Mouse (Mus musculus): ENCODE results near the gene Atp5f1. TPM values are rescaled to one million over a fixed set of nuclear protein-coding genes. Genes with fewer than 3 reads are reported as not detected.
"Not testable (repeated sequence)": the region's sequence is repeated elsewhere in the genome, so short reads cannot be mapped to it uniquely, and the experiment has no call there.

The Atp5f1 gene
- polyA plus RNA-seq, 1 experiment: 81.7 TPM

DNA sequence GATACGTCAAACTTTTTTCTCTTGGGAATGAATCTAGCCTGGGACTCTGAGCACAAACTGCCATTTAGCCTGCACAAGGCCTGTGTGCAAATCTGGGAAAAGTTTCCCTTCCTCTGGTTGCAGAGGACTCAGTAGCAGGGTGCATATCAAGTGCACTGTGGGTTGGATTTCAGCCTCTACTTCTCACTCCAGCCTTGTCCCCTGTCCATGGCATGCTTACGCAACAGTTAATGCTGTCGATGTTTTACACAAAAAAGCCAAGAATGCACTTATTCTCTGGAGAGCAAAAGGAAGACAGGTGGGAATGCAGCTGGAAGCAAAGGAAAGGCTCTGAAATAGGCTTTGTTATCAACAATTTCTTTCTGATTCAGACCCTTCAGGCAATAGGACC, 41.5 kb downstream of the Atp5f1 start:
- Histone ChIP-seq H3K4me1 (ENCODE audit: control insufficient read depth, insufficient read depth, low read length) (peaks cover 6% of the 10 kb centered on the region; the same call in 1 of the 2 replicates), H3K4me3 (replicated peaks; ENCODE audit: extremely low read depth, low read depth, low read length) (no peak overlapping the region)
- no peak for DNase-seq
- TF ChIP-seq POLR2A (IDR thresholded peaks at IDR 0.05; ENCODE audit: borderline replicate concordance, extremely low read depth, low read depth, low read length) (no peak), CTCF (IDR thresholded peaks at IDR 0.05; ENCODE audit: insufficient read depth, low read length) (no peak)
- 58% methylated on average over 3 of the region's 3 CpGs for WGBS

DNA sequence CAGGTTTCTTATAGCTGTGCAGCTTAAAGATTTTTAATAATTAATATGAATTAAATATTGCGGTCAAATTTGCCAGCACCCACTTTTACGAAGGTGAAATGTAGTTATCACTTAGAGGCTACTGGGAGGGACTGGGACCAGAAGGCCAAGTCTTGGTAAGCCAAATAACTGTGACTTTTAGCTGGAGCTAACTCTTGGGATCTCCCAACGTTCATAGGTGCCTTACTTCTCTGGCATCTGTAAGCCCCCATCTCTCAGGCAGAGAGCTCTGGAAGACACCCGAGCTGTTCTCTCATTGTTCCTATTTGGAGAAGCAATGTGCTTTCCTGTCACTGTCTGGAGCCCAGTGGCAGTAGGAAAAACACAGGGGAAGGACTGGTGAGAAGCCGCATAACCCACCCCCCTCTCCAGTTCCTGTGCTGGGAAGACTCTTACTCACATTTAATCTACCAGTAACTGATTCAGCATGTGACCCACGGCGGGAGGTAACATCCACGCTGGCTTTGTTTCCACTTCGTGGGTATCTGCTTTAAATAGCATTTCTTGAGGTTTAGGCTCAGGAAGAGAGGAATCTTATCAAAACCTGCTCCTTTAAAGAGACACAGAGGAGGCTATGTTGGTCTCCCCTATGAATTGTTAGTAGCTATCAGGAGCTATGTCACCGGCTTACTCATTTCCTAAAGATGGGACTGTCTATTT, 42.1 kb downstream of the Atp5f1 start:
- WGBS: 53% methylated on average over 10 of the region's 10 CpGs
- DNase-seq: no peak

DNA sequence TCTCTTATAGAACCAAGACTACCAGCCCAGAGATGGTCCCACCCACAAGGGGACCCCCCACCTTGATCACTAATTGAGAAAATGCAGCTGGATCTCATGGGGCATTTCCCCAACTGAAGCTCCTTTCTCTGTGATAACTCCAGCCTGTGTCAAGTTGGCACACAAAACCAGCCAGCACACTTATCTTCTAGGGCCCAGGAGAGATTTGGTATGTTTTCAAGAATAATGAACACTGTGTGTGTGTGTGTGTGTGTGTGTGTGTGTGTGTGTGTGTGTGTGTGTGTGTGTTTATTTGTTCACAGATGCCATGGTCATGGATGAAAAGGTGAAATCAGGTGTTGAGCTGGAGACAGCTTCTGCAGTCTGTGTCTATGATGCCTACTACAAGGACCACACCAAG, 43.4 kb downstream of the Atp5f1 start:
- not testable (repeated sequence) for DNase-seq; H3K4me3 ChIP-seq (replicated peaks; ENCODE audit: extremely low read depth, low read depth, low read length); H3K4me1 ChIP-seq (ENCODE audit: control insufficient read depth, insufficient read depth, low read length)

More for the DNA sequence above, 42.1 kb downstream of the Atp5f1 start:
- Histone ChIP-seq H3K4me3 (replicated peaks; ENCODE audit: extremely low read depth, low read depth, low read length) (no peak overlapping the region), H3K4me1 (ENCODE audit: control insufficient read depth, insufficient read depth, low read length) (peaks cover 6% of the 10 kb centered on the region; the same call in 1 of the 2 replicates)
- TF ChIP-seq CTCF (IDR thresholded peaks at IDR 0.05; ENCODE audit: insufficient read depth, low read length) (no peak), POLR2A (IDR thresholded peaks at IDR 0.05; ENCODE audit: borderline replicate concordance, extremely low read depth, low read depth, low read length) (no peak)

DNA sequence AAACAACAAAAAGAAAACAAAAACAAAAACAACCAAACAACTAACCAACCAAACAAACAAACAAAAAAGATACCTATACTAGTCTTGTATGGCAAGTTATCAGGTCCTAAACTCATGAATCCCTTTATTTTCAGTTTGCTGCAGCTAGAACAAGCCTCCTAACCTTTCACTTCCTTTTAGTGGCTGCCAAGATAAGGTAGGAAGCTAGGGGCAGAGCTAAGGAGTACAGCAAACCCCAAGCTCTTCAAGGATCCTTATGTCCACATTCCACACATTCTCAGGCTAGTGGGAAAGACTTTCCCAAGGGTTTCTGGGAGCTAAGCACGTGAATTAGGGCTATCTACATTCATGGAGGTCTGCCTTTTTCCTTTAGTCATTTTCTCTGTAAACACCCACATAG, 44.6 kb downstream of the Atp5f1 start:
- no peak for TF ChIP-seq CTCF (IDR thresholded peaks at IDR 0.05; ENCODE audit: insufficient read depth, low read length)
- no peak for TF ChIP-seq POLR2A (IDR thresholded peaks at IDR 0.05; ENCODE audit: borderline replicate concordance, extremely low read depth, low read depth, low read length)
- Histone ChIP-seq H3K4me3 (replicated peaks; ENCODE audit: extremely low read depth, low read depth, low read length) (no peak overlapping the region), H3K4me1 (ENCODE audit: control insufficient read depth, insufficient read depth, low read length) (peaks cover 6% of the 10 kb centered on the region; the same call in 1 of the 2 replicates)
- WGBS: 21% methylated on average over 1 of the region's 1 CpGs
- DNase-seq: no peak

DNA sequence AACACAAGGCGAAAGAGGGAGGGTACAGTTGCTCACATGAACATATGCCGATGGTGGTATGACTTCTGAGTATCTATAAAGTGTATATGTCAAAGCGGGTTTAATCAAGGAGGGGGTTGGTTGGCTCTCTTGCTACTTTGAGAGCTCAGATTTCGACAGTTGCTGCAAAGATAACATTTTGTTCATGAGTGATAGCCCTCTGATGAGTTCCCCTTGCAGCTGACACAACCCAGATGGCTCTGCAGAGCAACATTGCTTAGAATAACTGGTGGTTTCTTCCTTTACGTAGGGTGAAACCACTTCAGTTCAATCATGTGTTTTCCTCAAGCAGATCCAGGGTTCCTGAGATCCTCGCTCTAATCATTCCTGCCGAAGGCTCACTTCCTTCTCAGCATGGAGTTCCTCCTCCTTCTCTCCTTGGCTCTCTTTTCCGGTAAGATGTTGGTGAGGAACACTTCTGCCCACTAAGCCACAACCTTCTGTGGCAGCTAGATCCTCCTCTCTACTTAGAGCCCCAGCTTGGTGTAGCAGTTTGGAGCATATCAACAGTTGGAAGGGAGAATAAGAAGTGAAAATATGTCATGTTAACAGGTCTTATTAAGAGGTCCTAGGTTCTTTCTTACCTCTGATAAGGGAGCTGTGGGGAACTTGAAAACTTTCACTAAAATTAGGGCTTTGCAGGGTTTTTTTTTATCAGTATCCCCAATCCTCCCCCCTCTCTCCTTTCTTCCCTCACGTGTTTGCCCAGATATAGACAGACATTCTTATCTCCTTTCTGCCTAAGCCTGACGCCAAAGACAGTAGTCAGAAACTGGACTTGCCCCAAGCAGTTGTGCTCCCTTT, 45.8 kb downstream of the Atp5f1 start:
- 29% methylated on average over 10 of the region's 10 CpGs for WGBS

DNA sequence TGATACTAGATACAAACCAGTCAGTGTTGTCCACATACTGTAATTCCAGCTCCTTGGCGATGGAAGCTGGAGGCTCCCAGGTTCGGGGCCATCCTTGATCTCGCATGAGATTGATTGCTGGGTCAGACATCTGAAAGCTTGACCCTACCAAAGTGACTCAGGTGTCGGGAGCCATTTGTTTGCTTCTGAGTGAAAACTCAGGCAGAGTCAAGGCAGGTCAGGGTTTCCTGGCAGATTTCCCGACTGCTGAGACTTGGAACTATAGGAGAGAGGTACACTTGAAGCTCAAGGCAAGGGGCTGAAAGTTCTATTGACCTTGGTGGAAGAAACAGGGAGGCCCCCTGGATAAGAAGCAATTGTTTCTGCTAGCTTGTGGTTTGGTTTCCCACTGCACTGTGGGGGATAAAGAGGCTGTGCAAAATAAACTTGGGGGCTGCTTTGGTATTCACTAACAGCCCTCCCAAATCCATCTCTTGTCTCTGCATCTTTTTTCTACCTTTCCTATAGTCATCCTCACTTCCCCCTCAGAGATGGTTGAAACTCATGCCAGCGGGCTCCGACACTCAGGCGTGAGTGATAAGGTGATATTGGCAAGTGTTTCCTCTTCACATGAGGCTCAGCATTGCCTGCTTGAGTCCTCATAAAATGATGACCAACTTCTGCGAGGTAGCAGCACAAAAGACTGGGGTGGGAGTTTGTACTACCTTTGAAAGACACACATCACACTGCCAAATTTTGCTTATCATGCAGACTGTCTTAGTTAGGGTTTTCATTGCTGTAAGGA, 47.6 kb downstream of the Atp5f1 start:
- 46% methylated on average over 9 of the region's 9 CpGs for WGBS
- Histone ChIP-seq H3K4me3 (replicated peaks; ENCODE audit: extremely low read depth, low read depth, low read length) (no peak overlapping the region), H3K4me1 (ENCODE audit: control insufficient read depth, insufficient read depth, low read length) (peaks cover 8% of the 10 kb centered on the region; the same call in 1 of the 2 replicates)
- TF ChIP-seq POLR2A (IDR thresholded peaks at IDR 0.05; ENCODE audit: borderline replicate concordance, extremely low read depth, low read depth, low read length) (no peak), CTCF (IDR thresholded peaks at IDR 0.05; ENCODE audit: insufficient read depth, low read length) (no peak)
- no peak for DNase-seq

More for the DNA sequence above, 45.8 kb downstream of the Atp5f1 start:
- Histone ChIP-seq H3K4me1 (ENCODE audit: control insufficient read depth, insufficient read depth, low read length) (peaks cover 8% of the 10 kb centered on the region; the same call in 1 of the 2 replicates), H3K4me3 (replicated peaks; ENCODE audit: extremely low read depth, low read depth, low read length) (no peak overlapping the region)
- TF ChIP-seq CTCF (IDR thresholded peaks at IDR 0.05; ENCODE audit: insufficient read depth, low read length) (no peak), POLR2A (IDR thresholded peaks at IDR 0.05; ENCODE audit: borderline replicate concordance, extremely low read depth, low read depth, low read length) (no peak)
- no peak for DNase-seq

DNA sequence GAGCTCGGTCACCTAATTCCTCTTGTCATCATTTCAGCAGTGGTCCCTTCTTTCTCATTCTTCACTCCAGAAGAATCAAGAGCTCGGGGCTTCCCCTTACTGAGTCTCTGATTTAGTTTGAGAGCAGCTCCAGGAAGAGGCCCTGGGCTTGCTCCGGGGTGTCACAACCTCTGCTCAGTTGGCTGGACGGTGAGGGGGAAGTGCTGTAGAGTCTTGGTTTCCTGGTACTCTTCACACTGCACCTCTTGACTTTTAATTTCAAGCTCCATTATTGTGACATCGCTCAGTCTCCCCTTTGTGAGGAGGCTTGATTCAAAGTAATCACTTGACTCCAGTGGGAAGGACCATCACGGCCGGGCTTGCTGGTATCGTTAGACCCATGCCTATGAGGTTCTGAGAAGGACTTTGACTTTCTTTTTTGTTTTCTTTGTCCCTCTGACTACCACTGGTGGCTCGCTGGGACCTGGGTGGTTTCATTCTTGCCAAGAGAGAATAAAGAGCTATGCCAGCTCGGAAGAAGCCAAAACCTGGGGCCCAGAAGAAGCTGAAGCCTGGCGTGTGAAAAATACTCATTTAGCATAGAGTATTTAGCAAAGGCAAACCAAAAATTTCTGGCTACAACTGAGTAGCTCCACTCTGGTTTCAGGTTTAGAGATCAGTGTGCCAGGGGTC, 49.2 kb downstream of the Atp5f1 start:
- H3K4me3 ChIP-seq (replicated peaks; ENCODE audit: extremely low read depth, low read depth, low read length): no peak overlapping the region
- DNase-seq: no peak
- peaks cover 8% of the 10 kb centered on the region; the same call in 1 of the 2 replicates for H3K4me1 ChIP-seq (ENCODE audit: control insufficient read depth, insufficient read depth, low read length)
- 50% methylated on average over 11 of the region's 11 CpGs for WGBS
- TF ChIP-seq POLR2A (IDR thresholded peaks at IDR 0.05; ENCODE audit: borderline replicate concordance, extremely low read depth, low read depth, low read length) (no peak), CTCF (IDR thresholded peaks at IDR 0.05; ENCODE audit: insufficient read depth, low read length) (no peak)

DNA sequence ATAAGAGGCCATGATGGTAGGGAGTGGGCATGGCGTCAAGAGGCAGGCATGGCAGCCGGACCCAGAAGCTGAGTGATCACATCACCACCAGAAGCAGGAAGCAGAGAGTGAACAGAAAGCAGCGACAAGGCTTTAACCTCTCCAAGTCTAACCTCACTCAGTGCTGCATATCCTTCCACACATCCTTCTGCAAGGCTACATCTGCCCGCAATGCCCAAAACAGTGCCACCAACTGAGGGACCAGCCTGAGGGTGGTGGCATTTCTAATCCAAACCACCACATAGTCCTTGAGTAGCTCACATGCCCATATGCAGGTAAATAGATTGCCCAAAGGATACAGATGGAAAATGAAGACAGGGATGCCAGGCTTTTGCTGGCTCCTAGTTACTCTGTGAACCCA, 50.9 kb downstream of the Atp5f1 start:
- Histone ChIP-seq H3K4me1 (ENCODE audit: control insufficient read depth, insufficient read depth, low read length) (peaks cover 4% of the 10 kb centered on the region; the same call in 1 of the 2 replicates), H3K4me3 (replicated peaks; ENCODE audit: extremely low read depth, low read depth, low read length) (no peak overlapping the region)
- TF ChIP-seq POLR2A (IDR thresholded peaks at IDR 0.05; ENCODE audit: borderline replicate concordance, extremely low read depth, low read depth, low read length): no peak
- 87% methylated on average over 4 of the region's 4 CpGs for WGBS
- DNase-seq: no peak
